Mouse (Mus musculus) thymus, adult 2 months (tissue): ENCODE measurements around the gene 9130023H24Rik. TPM values are rescaled to one million over a fixed set of nuclear protein-coding genes. Genes with fewer than 3 reads are reported as not detected.

Source experiments
- DNase-seq: peaks from one replicate; pipeline ENCODE4 v3.0.0; 2021
- H3K27ac ChIP-seq: fragments of 200-500 bp; 2 replicates; pipeline ENCODE4 v1.5.1; 2012; ENCODE audit warnings: low read length, control low read depth; ENCODE audit not compliant: control insufficient read depth, insufficient read depth
- H3K27me3 ChIP-seq: fragments of 200-500 bp; 2 replicates; pipeline ENCODE4 v1.6.1; 2012; ENCODE audit warnings: mild to moderate bottlenecking, low read length, moderate library complexity, mixed read lengths; ENCODE audit not compliant: control insufficient read depth, insufficient read depth
- H3K36me3 ChIP-seq: fragments of 200-500 bp; 2 replicates; pipeline ENCODE4 v1.6.1; 2012; ENCODE audit warnings: mild to moderate bottlenecking, low read length, moderate library complexity; ENCODE audit not compliant: control insufficient read depth, insufficient read depth
- H3K4me1 ChIP-seq: fragments of 200-500 bp; replicated peaks from 2 replicates; pipeline ENCODE4 v1.6.1; 2012; ENCODE audit warnings: low read length; ENCODE audit not compliant: control insufficient read depth, insufficient read depth
- H3K4me3 ChIP-seq: fragments of 200-500 bp; 2 replicates; pipeline ENCODE4 v1.5.1; 2012; ENCODE audit warnings: mild to moderate bottlenecking, low read length, control low read depth, moderate library complexity; ENCODE audit not compliant: control insufficient read depth, insufficient read depth
- CTCF ChIP-seq: fragments of 200-500 bp; IDR thresholded peaks from 2 replicates; pipeline ENCODE4 v1.5.1; 2012; ENCODE audit warnings: mild to moderate bottlenecking, control low read depth, low read length, moderate library complexity, borderline replicate concordance; ENCODE audit not compliant: control insufficient read depth, poor library complexity, insufficient read depth; ENCODE audit errors: extremely low read depth
- POLR2A ChIP-seq: fragments of 200-500 bp; IDR thresholded peaks from 2 replicates; pipeline ENCODE4 v1.6.1; 2012; ENCODE audit warnings: mild to moderate bottlenecking, low read length, control low read depth, moderate library complexity; ENCODE audit not compliant: control insufficient read depth, poor library complexity, insufficient read depth; ENCODE audit errors: extremely low read depth
- WGBS: fragments of 180-500 bp; shearing (Covaris S2); methylation state at CpG from one replicate; pipeline ENCODE4 v1.1.7; 2018; 5-methylcytosine and 5-hydroxymethylcytosine counted together
- polyA plus RNA-seq: library from polyadenylated mRNA; depleted of rRNA; stranded (reverse); fragments of >200 nt; gene quantifications from 2 replicates; pipeline ENCODE4 v1.2.3, GENCODE M21; 2012

Gene 9130023H24Rik
- polyA plus RNA-seq, 1 experiment = 2.4 TPM

- 68% methylated on average over 5 of the region's 5 CpGs for WGBS
- no peaks in the 10 kb centered on the region for H3K27me3 ChIP-seq
Observed at GRCm38 (mm10) chr7:128256783-128257334, 19.0 kb upstream of the 9130023H24Rik start.

GRCm38 (mm10) chr7:128255757-128256156, 17.9 kb upstream of the 9130023H24Rik start:
- H3K4me1 ChIP-seq = peaks cover 12% of the 10 kb centered on the region
- WGBS = 97% methylated on average over 5 of the region's 5 CpGs
- no peaks in the 10 kb centered on the region for H3K36me3 ChIP-seq
- TF ChIP-seq POLR2A (no peak), CTCF (no peak)
- H3K27me3 ChIP-seq = no peaks in the 10 kb centered on the region
- no peak for DNase-seq
- no peak overlapping the region for H3K27ac ChIP-seq
- no peak overlapping the region for H3K4me3 ChIP-seq

More at GRCm38 (mm10) chr7:128256783-128257334, 19.0 kb upstream of the 9130023H24Rik start:
- TF ChIP-seq POLR2A = no peak
- no peak for TF ChIP-seq CTCF
- H3K4me1 ChIP-seq = peaks cover 11% of the 10 kb centered on the region
- no peaks in the 10 kb centered on the region for H3K36me3 ChIP-seq
- no peak for DNase-seq
- H3K4me3 ChIP-seq = no peak overlapping the region
- H3K27ac ChIP-seq = no peak overlapping the region

GRCm38 (mm10) chr7:128254978-128255377, 17.1 kb upstream of the 9130023H24Rik start:
- Histone ChIP-seq H3K4me1 (peaks cover 12% of the 10 kb centered on the region), H3K27me3 (no peaks in the 10 kb centered on the region), H3K36me3 (no peaks in the 10 kb centered on the region), H3K27ac (no peak overlapping the region), H3K4me3 (no peak overlapping the region)
- TF ChIP-seq CTCF (no peak), POLR2A (no peak)
- DNase-seq = no peak
- 62% methylated on average over 2 of the region's 2 CpGs for WGBS

- Histone ChIP-seq H3K27ac (no peak overlapping the region), H3K4me1 (peaks cover 12% of the 10 kb centered on the region), H3K27me3 (no peaks in the 10 kb centered on the region), H3K36me3 (no peaks in the 10 kb centered on the region), H3K4me3 (peak overlapping the region; percentile 4; the same call in 1 of the 2 replicates)
- DNase-seq = peak; percentile 93
- 8% methylated on average over 24 of the region's 24 CpGs for WGBS
- TF ChIP-seq POLR2A = 0 out of 2 replicates have a peak, but pooled peaks have one; percentile 42
- TF ChIP-seq CTCF = no peak
Observed at GRCm38 (mm10) chr7:128252609-128253008, 14.8 kb upstream of the 9130023H24Rik start.

DNA sequence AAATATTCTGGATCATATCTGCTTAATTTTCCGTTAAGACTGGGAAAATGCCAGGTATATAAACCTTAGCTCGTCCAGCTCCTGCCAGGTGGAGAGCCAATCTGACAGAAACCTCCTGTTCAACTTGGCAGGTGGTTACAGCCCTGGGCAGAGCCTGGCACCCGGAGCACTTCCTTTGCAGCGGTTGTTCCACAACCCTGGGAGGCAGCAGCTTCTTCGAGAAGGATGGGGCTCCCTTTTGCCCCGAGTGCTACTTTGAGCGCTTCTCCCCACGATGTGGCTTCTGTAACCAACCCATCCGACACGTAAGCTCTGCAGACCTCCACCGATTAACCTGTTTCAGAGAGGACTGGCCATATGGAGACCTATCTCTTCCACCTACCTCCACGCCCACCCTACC, 14.1 kb upstream of the 9130023H24Rik start:
- peak; percentile 31 for DNase-seq
- H3K36me3 ChIP-seq = no peaks in the 10 kb centered on the region
- TF ChIP-seq CTCF (no peak), POLR2A (no peak)
- no peaks in the 10 kb centered on the region for H3K27me3 ChIP-seq
- WGBS = 14% methylated on average over 12 of the region's 12 CpGs
- H3K4me3 ChIP-seq = peak overlapping the region; percentile 4; the same call in 1 of the 2 replicates
- peaks cover 12% of the 10 kb centered on the region for H3K4me1 ChIP-seq
- H3K27ac ChIP-seq = no peak overlapping the region

DNA sequence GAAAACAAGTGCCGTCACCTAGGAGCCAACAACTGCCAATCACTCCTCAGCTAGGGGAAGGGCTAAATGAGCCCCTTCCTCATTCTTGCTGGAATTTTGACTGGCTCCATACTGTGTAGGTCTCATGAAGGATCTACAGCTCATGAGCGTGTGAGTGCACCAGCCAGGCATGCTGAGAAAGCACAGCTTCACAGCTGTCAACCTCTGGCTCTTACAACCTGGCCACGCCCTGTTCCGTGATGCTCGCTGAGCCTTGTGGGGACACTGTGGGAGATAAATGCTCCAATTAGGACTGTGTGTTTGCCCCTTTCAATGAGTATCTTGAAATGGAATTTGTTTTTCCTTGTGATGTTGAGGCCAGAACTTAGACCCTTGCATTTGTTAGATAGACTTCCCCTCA, 12.2 kb upstream of the 9130023H24Rik start:
- Histone ChIP-seq H3K4me1 (peaks cover 12% of the 10 kb centered on the region), H3K27me3 (no peaks in the 10 kb centered on the region), H3K36me3 (peaks cover 2% of the 10 kb centered on the region; the same call in 1 of the 2 replicates), H3K27ac (no peak overlapping the region), H3K4me3 (no peak overlapping the region)
- DNase-seq = no peak
- WGBS = 95% methylated on average over 5 of the region's 5 CpGs
- TF ChIP-seq CTCF (no peak), POLR2A (no peak)
